Mouse (Mus musculus): ENCODE measurements around the gene Klhl34. TPM values are rescaled to one million over a fixed set of nuclear protein-coding genes. Genes with fewer than 3 reads are reported as not detected.

The Klhl34 gene
- 0.79 and 1.3 TPM in 2 replicates for polyA plus RNA-seq (2014; fragmentation: Nextera tagmentation; extraction: Ambion mirVana)

DNA sequence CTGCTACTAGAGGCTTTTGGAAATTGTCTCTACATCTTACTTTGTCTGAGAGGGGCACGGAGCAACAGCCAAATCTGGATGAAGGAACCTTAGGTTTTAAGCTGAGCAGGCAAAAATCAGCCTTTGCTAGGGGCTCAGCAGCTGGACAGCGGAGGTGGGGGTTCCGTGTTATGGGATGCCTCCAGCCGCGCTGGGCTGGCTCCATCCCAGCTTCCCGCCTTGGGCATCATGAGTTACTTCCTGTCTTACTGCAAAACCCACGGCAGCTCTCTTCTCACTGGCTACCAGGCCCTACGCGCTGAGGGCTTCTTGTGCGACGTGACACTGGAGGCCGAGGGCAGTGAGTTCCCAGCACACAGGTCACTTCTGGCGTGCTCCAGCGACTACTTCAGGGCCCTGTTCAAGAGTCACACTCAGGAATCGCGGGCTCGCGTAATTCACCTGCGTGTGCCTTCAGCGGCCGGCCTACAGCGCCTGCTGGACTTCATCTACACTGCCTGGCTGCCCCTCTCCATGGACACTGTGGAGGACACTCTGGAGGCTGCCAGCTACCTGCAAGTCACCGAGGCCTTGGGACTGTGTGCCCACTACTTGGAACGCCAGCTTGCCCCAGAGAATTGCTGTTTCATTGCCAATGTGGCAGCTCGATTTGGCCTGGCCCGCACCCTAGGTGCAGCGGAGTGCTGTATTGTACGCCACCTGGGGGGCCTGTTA is at the start of gene Klhl34:
Gene Klhl34 (plus strand): TSS at position 229 of the 714 bp plus-strand sequence.
- DNase-seq (ENCODE audit: low spot score) = peak; percentile 47

DNA sequence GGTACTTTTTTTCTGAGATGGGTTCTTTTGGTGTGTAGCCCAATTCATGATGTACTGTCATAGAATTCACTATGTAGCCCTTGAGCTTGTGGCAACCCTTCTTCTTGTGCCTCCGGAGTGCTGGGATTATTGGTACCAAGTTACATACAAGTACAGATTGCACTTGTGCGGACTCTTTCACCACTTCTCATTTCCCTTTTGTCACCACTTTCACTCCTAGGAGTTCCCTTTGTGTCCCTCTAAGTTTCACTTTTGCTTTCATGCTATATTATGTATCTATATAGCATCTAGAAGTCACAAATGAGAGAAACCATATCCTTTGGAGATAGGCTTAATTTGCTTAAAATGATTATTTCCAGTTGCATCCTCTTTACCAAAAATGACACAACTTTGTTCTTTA is 16.6 kb upstream of the Klhl34 start:
- no peaks in the 10 kb centered on the region for H3K27me3 ChIP-seq (ENCODE audit: control insufficient read depth, insufficient read depth, low read length)
- no peaks in the 10 kb centered on the region for H3K36me3 ChIP-seq (ENCODE audit: control insufficient read depth, insufficient read depth, low read length)
- H3K4me3 ChIP-seq (ENCODE audit: low read depth, low read length) = no peak overlapping the region
- DNase-seq (ENCODE audit: low spot score) = no peak
- H3K27ac ChIP-seq (replicated peaks; ENCODE audit: low read depth, low read length) = no peak overlapping the region
- ATAC-seq (ENCODE audit: insufficient number of reproducible peaks, low FRiP score, low TSS enrichment, low read depth) = no peak
- 95% methylated on average over 2 of the region's 2 CpGs for WGBS
- H3K4me2 ChIP-seq (ENCODE audit: low read depth, severe bottlenecking) = no peak overlapping the region
- H3K9me3 ChIP-seq (ENCODE audit: control insufficient read depth, low read length) = no peaks in the 10 kb centered on the region
- no peak overlapping the region for H3K9ac ChIP-seq (ENCODE audit: low read length)
- H3K4me1 ChIP-seq (ENCODE audit: control insufficient read depth, insufficient read depth, low read length) = no peaks in the 10 kb centered on the region

More for the DNA sequence above, at the start of gene Klhl34:
- Histone ChIP-seq H3K27me3 (ENCODE audit: control insufficient read depth, insufficient read depth, low read length) (peaks cover 12% of the 10 kb centered on the region; the same call in 1 of the 2 replicates), H3K36me3 (ENCODE audit: control insufficient read depth, insufficient read depth, low read length) (no peaks in the 10 kb centered on the region), H3K4me1 (ENCODE audit: control insufficient read depth, insufficient read depth, low read length) (peaks cover 4% of the 10 kb centered on the region; the same call in 1 of the 2 replicates), H3K9ac (ENCODE audit: low read length) (no peak within 1 kb of the TSS), H3K9me3 (ENCODE audit: control insufficient read depth, low read length) (no peaks in the 10 kb centered on the region), H3K4me2 (ENCODE audit: low read depth, severe bottlenecking) (peak within 1 kb of the TSS; percentile 50), H3K27ac (replicated peaks; ENCODE audit: low read depth, low read length) (no peak within 1 kb of the TSS), H3K4me3 (ENCODE audit: low read depth, low read length) (peak within 1 kb of the TSS; percentile 15; the same call in 1 of the 2 replicates)
- 48% methylated on average over 28 of the region's 28 CpGs for WGBS
- peak; percentile 26; the same call in 1 of the 2 replicates for ATAC-seq (ENCODE audit: insufficient number of reproducible peaks, low FRiP score, low TSS enrichment, low read depth)

DNA sequence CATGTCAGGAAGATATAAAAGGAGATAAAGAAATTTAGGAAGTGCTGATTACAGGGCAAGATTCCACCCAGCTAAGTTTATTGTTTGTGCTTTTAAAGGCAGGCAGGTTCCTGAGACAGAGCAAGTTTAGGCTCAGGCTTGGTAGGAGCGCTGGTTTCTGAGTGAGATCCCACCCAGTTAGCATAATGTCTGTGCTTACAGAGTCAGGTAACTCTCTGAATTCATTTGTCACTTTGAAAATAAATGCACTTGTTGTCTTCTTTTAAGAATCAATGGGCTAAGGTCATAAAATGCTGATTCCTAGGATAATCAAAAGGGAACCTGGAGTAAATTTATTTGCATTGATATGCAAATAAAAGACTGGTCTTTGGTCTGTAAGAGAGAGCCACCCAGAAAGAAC is 8.5 kb upstream of the Klhl34 start:
- H3K36me3 ChIP-seq (ENCODE audit: control insufficient read depth, insufficient read depth, low read length) = no peaks in the 10 kb centered on the region
- no peaks in the 10 kb centered on the region for H3K9me3 ChIP-seq (ENCODE audit: control insufficient read depth, low read length)
- H3K9ac ChIP-seq (ENCODE audit: low read length) = no peak overlapping the region
- H3K4me1 ChIP-seq (ENCODE audit: control insufficient read depth, insufficient read depth, low read length) = no peaks in the 10 kb centered on the region
- WGBS = 50% methylated on average over 1 of the region's 1 CpGs
- H3K27me3 ChIP-seq (ENCODE audit: control insufficient read depth, insufficient read depth, low read length) = no peaks in the 10 kb centered on the region
- no peak overlapping the region for H3K27ac ChIP-seq (replicated peaks; ENCODE audit: low read depth, low read length)
- no peak overlapping the region for H3K4me3 ChIP-seq (ENCODE audit: low read depth, low read length)
- no peak overlapping the region for H3K4me2 ChIP-seq (ENCODE audit: low read depth, severe bottlenecking)
- no peak for DNase-seq (ENCODE audit: low spot score)
- ATAC-seq (ENCODE audit: insufficient number of reproducible peaks, low FRiP score, low TSS enrichment, low read depth) = no peak

DNA sequence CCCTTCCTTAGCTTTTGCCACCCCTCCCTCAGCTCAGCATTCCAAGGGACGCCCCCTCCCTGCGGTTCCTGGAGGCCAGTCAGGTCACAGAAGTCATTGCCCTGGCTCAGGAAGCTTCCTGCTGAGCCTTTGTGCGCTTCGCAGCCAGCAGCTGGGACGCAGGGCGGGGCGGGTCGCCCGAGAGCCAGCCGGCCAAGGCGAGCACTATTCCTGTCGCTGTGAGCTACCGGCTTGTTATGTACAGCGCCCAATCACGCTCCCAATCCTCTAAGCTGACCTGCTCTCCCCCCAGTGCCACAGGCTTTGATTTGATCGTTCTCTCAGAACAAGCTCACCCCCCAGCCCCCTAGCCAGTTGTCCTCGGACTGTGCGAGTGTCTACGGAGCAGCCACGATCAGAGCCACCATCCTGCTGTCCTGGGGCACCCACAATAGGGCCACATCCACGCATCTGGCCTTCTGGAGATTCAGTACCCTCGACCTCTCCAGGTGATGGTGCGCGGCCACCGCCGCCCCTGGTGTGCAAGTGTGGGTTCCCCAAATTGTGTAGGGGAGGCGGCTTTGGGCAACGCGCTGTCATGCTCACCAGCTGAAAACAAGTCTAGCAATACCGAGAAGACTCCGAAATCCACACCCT is 546 bp upstream of the Klhl34 start:
- WGBS = 20% methylated on average over 31 of the region's 31 CpGs
- H3K9me3 ChIP-seq (ENCODE audit: control insufficient read depth, low read length) = no peaks in the 10 kb centered on the region
- DNase-seq (ENCODE audit: low spot score) = peak; percentile 65
- peaks cover 4% of the 10 kb centered on the region; the same call in 1 of the 2 replicates for H3K4me1 ChIP-seq (ENCODE audit: control insufficient read depth, insufficient read depth, low read length)
- ATAC-seq (ENCODE audit: insufficient number of reproducible peaks, low FRiP score, low TSS enrichment, low read depth) = peak; percentile 74; the same call in 1 of the 2 replicates
- peak overlapping the region; percentile 50 for H3K4me2 ChIP-seq (ENCODE audit: low read depth, severe bottlenecking)
- H3K27me3 ChIP-seq (ENCODE audit: control insufficient read depth, insufficient read depth, low read length) = peaks cover 12% of the 10 kb centered on the region; the same call in 1 of the 2 replicates
- H3K9ac ChIP-seq (ENCODE audit: low read length) = no peak overlapping the region
- H3K36me3 ChIP-seq (ENCODE audit: control insufficient read depth, insufficient read depth, low read length) = no peaks in the 10 kb centered on the region
- H3K4me3 ChIP-seq (ENCODE audit: low read depth, low read length) = peak overlapping the region; percentile 15; the same call in 1 of the 2 replicates
- H3K27ac ChIP-seq (replicated peaks; ENCODE audit: low read depth, low read length) = no peak overlapping the region

DNA sequence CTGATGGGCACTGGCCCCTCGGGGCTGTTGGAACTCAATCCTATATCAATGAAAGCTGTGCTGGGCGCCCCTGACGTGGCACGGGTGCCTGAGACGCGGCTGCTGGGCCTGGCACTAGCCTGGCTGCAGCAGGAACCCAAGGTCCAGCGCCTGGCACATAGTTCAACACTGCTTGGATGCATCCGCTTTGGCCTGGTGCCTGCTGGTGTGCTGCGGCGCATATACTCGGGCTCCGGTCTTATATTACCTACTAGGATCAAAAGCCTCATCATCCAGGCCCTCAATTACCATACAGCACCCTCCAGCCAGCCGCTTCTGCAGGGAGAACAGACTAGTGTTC is 656 bp downstream of the Klhl34 start:
- Histone ChIP-seq H3K36me3 (ENCODE audit: control insufficient read depth, insufficient read depth, low read length) (no peaks in the 10 kb centered on the region), H3K4me1 (ENCODE audit: control insufficient read depth, insufficient read depth, low read length) (peaks cover 4% of the 10 kb centered on the region; the same call in 1 of the 2 replicates), H3K27me3 (ENCODE audit: control insufficient read depth, insufficient read depth, low read length) (peaks cover 12% of the 10 kb centered on the region; the same call in 1 of the 2 replicates), H3K9ac (ENCODE audit: low read length) (no peak overlapping the region), H3K4me3 (ENCODE audit: low read depth, low read length) (no peak overlapping the region), H3K4me2 (ENCODE audit: low read depth, severe bottlenecking) (no peak overlapping the region), H3K27ac (replicated peaks; ENCODE audit: low read depth, low read length) (no peak overlapping the region), H3K9me3 (ENCODE audit: control insufficient read depth, low read length) (no peaks in the 10 kb centered on the region)
- DNase-seq (ENCODE audit: low spot score) = no peak
- ATAC-seq (ENCODE audit: insufficient number of reproducible peaks, low FRiP score, low TSS enrichment, low read depth) = no peak
- WGBS = 78% methylated on average over 13 of the region's 13 CpGs

DNA sequence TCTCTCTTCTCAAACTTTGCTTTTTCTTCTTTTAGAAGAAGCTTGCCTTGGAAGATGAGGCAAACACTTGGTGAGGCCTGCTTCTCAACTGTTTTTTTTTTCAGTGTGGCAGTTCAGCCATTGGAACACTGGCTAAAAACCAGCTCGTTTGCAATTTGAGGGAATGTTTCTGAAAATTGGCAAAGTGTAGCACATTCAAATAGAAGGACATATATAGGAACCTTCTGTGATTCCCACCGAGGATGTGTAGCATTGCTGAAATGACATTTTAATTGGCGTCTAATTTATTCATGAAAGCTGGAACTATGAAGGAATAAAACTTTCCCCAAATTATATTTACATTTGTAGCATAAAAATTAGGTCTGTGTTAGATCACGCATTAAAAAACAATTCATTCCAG is 11.7 kb downstream of the Klhl34 start:
- Histone ChIP-seq H3K27ac (replicated peaks; ENCODE audit: low read depth, low read length) (no peak overlapping the region), H3K4me3 (ENCODE audit: low read depth, low read length) (no peak overlapping the region), H3K9me3 (ENCODE audit: control insufficient read depth, low read length) (no peaks in the 10 kb centered on the region), H3K9ac (ENCODE audit: low read length) (no peak overlapping the region), H3K4me2 (ENCODE audit: low read depth, severe bottlenecking) (no peak overlapping the region), H3K4me1 (ENCODE audit: control insufficient read depth, insufficient read depth, low read length) (no peaks in the 10 kb centered on the region), H3K36me3 (ENCODE audit: control insufficient read depth, insufficient read depth, low read length) (no peaks in the 10 kb centered on the region), H3K27me3 (ENCODE audit: control insufficient read depth, insufficient read depth, low read length) (no peaks in the 10 kb centered on the region)
- no peak for ATAC-seq (ENCODE audit: insufficient number of reproducible peaks, low FRiP score, low TSS enrichment, low read depth)
- no peak for DNase-seq (ENCODE audit: low spot score)
- WGBS = 81% methylated on average over 4 of the region's 4 CpGs

Other genes starting within 250 kb of the Klhl34 start
- 7.5 and 8.1 TPM in 2 replicates for gene Yy2, start 249.4 kb upstream of the Klhl34 start, polyA plus RNA-seq (2014; fragmentation: Nextera tagmentation; extraction: Ambion mirVana)
- gene Mbtps2, start 219.7 kb upstream of the Klhl34 start, polyA plus RNA-seq (2014; fragmentation: Nextera tagmentation; extraction: Ambion mirVana) = 28.7 and 31.0 TPM in 2 replicates
- 1.4 TPM in 2 replicates for gene Smpx, start 119.5 kb upstream of the Klhl34 start, polyA plus RNA-seq (2014; fragmentation: Nextera tagmentation; extraction: Ambion mirVana)
- gene Cnksr2, start 224.9 kb downstream of the Klhl34 start, polyA plus RNA-seq (2014; fragmentation: Nextera tagmentation; extraction: Ambion mirVana) = 4.1 and 5.7 TPM in 2 replicates

Measured in limb, embryonic 11.5 days (tissue).